ENCODE assay signal across 25 mouse cellular contexts in the genomic region with DNA sequence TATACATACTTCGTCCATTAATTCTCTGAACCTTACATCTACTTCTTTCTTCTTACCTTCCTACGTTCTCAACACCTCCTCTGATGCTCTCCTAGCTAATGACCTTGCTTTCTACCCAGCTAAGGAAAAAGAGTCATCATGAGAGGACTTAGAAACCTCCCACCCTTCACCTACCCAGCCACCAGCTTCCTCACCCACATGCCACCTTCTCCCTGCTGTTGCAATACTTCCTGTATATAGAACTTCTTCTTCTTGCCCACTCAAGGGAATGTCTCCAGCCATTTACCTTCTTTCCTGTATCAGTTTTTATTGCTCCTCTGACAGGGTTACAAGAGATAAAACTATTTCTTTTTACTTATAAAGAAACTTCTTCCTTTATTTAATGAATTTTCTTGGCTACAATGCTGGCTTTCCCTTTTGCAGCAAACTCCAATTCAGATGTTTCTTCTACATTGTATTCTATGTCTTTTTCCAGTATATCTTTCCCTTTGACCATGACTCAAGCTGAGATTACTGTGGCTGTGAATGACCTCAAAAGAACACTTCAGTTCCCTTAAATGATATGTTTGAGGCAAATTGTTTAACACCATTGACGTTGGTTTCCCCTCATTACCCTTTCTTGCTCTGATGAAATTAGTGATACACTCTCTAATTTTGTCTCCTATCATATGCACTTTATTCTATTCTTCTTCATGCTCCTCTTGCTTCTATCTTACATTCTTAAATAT.
DNase-seq lines count a peak whose midpoint lies in the region; ATAC-seq lines count a peak whose summit lies in the region.
"Had no signal": no experiment of that assay in that cellular context is flagged by ENCODE, and none has a peak within 500 bp of the region (broad histone marks: within the 10 kb centered on the region; RNA-seq: fewer than 3 reads in every experiment).

No protein-coding gene starts in this region.

- no peak for ATAC-seq in neural tube, embryonic 15.5 days (ENCODE audit: low FRiP score)
- ATAC-seq: activated CD4-positive, CD25-positive, alpha-beta regulatory T cell, adult 4 months; CD4-positive, CD25-positive, alpha-beta regulatory T cell, adult 4 months; forebrain, embryonic 13.5 days; forebrain, embryonic 16.5 days; hindbrain, embryonic 16.5 days had no signal

- H3K36me3 ChIP-seq in neural tube, embryonic 15.5 days: no peaks in the 10 kb centered on the region
- H3K36me3 ChIP-seq: forebrain, embryonic 10.5 days; heart, embryonic 12.5 days; heart, embryonic 15.5 days; hindbrain, embryonic 10.5 days; hindbrain, embryonic 13.5 days had no signal

- WGBS in neural tube, embryonic 15.5 days: 91% methylated on average over 3 of the region's 3 CpGs

- no peak overlapping the region for H3K4me3 ChIP-seq in neural tube, embryonic 15.5 days (replicated peaks)
- H3K4me3 ChIP-seq: forebrain, embryonic 10.5 days; forebrain, embryonic 13.5 days; heart, embryonic 12.5 days; heart, embryonic 15.5 days; hindbrain, embryonic 10.5 days; hindbrain, embryonic 13.5 days had no signal

- H3K4me1 ChIP-seq in neural tube, embryonic 15.5 days: no peaks in the 10 kb centered on the region
- H3K4me1 ChIP-seq: forebrain, embryonic 10.5 days; forebrain, embryonic 13.5 days; heart, embryonic 12.5 days; heart, embryonic 15.5 days; hindbrain, embryonic 10.5 days; hindbrain, embryonic 13.5 days had no signal

- H3K9me3 ChIP-seq in neural tube, embryonic 15.5 days (replicated peaks): no peaks in the 10 kb centered on the region
- H3K9me3 ChIP-seq: forebrain, embryonic 10.5 days; forebrain, embryonic 13.5 days; heart, embryonic 12.5 days; heart, embryonic 15.5 days; hindbrain, embryonic 10.5 days; hindbrain, embryonic 13.5 days had no signal

- no peak overlapping the region for H3K4me2 ChIP-seq in neural tube, embryonic 15.5 days
- H3K4me2 ChIP-seq: forebrain, embryonic 13.5 days; heart, embryonic 12.5 days; heart, embryonic 15.5 days; hindbrain, embryonic 13.5 days had no signal

- no peak overlapping the region for H3K9ac ChIP-seq in neural tube, embryonic 15.5 days (replicated peaks)
- H3K9ac ChIP-seq: forebrain, embryonic 13.5 days; heart, embryonic 12.5 days; heart, embryonic 15.5 days; hindbrain, embryonic 13.5 days had no signal

- no peak overlapping the region for H3K27ac ChIP-seq in neural tube, embryonic 15.5 days (replicated peaks)
- H3K27ac ChIP-seq: forebrain, embryonic 10.5 days; forebrain, embryonic 13.5 days; heart, embryonic 15.5 days; hindbrain, embryonic 10.5 days; hindbrain, embryonic 13.5 days had no signal

- intact Hi-C loops in left cerebral cortex, postnatal 4 days (cut with DNase I): no loop called here

- peak; percentile 42 to 47 for DNase-seq in left cerebral cortex, adult 18-20 months (ENCODE audit: low spot score in 2 of 2)
- no peak for DNase-seq in left cerebral cortex, postnatal 4 days
- peak; percentile 37 to 52 for DNase-seq in right cerebral cortex, adult 2 months (ENCODE audit: low spot score in 2 of 2)
- no peak for DNase-seq in right cerebral cortex, postnatal 14 days
- peak; percentile 64 for DNase-seq in telencephalon, adult 2 months (ENCODE audit: low read depth, low spot score)
- DNase-seq: adrenal gland, adult 8-10 months; adrenal gland, postnatal 25 days; cerebellum, adult 18-20 months; cerebellum, adult 9-10 months; cerebellum, postnatal 14 days; gastrocnemius, postnatal 25 days; heart, adult 18-20 months; heart, postnatal 10 days; heart, postnatal 36 days had no signal

- H3K27me3 ChIP-seq in neural tube, embryonic 15.5 days (replicated peaks): no peaks in the 10 kb centered on the region
- H3K27me3 ChIP-seq: forebrain, embryonic 13.5 days; heart, embryonic 12.5 days; heart, embryonic 15.5 days; hindbrain, embryonic 13.5 days had no signal

Comparison
In these comparisons a context has a peak if more than half of its experiments do, and no peak if none do; other contexts are left out.
1. DNase-seq: peak in left cerebral cortex, adult 18-20 months (2 of 2), right cerebral cortex, adult 2 months (2 of 2) and telencephalon, adult 2 months (single experiment); none in left cerebral cortex, postnatal 4 days (single experiment) and right cerebral cortex, postnatal 14 days (single experiment).